Mouse (Mus musculus): Measurements from ENCODE around the gene Hist1h2ai. TPM values are rescaled to one million over a fixed set of nuclear protein-coding genes. Genes with fewer than 3 reads are reported as not detected.

Gene Hist1h2ai
- total and polyA plus RNA-seq, 3 experiments: 6.3 to 880 TPM; not detected in 1

DNA sequence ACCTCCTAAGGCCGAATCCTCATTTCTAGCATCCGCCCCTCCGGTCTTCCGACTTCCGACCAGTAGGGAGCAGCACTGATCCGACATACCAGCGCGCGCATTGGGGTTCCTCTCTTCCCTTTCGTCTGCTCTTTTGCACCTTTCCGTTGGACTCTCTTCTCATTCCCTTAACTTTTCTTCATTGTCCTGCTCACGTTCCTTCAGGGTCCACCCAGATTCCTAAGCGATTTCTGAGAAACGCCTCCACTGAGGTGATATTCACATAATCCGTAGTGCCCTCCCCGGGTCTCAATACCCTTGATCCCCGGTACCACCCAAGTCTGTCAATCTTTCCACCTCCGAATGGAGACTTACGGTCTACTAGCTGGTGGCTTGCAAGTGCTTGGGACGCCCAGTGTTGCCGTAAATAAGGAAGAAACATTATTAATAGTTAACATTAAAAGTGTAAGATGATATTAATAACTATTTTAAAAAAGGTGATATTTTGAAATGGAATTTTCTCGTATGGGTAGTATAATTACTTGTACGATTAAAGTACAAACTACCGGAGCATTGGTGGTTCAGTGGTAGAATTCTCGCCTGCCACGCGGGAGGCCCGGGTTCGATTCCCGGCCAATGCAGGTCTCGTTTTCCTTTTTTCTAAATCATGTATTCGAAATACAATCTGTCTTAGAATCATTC is 6.1 kb upstream of the Hist1h2ai start (continued):
- TF ChIP-seq ZKSCAN1 (IDR thresholded peaks at IDR 0.05; ENCODE audit: borderline replicate concordance, low read depth, low read length) (no peak), GABPA (IDR thresholded peaks at IDR 0.05; ENCODE audit: insufficient replicate concordance, low read depth, low read length) (no peak), POLR2AphosphoS2 (IDR thresholded peaks at IDR 0.05; ENCODE audit: low read depth, low read length) (no peak), USF2 (conservative IDR thresholded peaks at IDR 0.05; ENCODE audit: low read depth, low read length) (no peak), TCF12 (IDR thresholded peaks at IDR 0.05; ENCODE audit: low read depth, low read length) (peak; percentile 57; the same call in 1 of the 2 replicates), ETS1 (conservative IDR thresholded peaks at IDR 0.05; ENCODE audit: low read depth, low read length) (no peak), ELF1 (IDR thresholded peaks at IDR 0.05; ENCODE audit: low read depth, low read length) (peak; percentile 88), CHD1 (IDR thresholded peaks at IDR 0.05; ENCODE audit: low read depth, low read length) (no peak), ZC3H11A (IDR thresholded peaks at IDR 0.05; ENCODE audit: low read depth, low read length) (no peak), MYC (IDR thresholded peaks at IDR 0.05; ENCODE audit: low read depth, low read length) (0 out of 2 replicates have a peak, but pooled peaks have one; percentile 26), PAX5 (IDR thresholded peaks at IDR 0.05; ENCODE audit: low read length) (no peak), MAZ (IDR thresholded peaks at IDR 0.05; ENCODE audit: low read depth, low read length) (no peak), JUND (conservative IDR thresholded peaks at IDR 0.05; ENCODE audit: low read depth, low read length) (no peak), BHLHE40 (IDR thresholded peaks at IDR 0.05; ENCODE audit: low read depth, low read length) (no peak), JUN (IDR thresholded peaks at IDR 0.05; ENCODE audit: insufficient read depth, low read depth, low read length) (no peak), ZNF384 (IDR thresholded peaks at IDR 0.05; ENCODE audit: low read depth, low read length) (no peak), SIN3A (IDR thresholded peaks at IDR 0.05; ENCODE audit: low read length) (no peak), MXI1 (IDR thresholded peaks at IDR 0.05; ENCODE audit: low read depth, low read length) (no peak)

DNA sequence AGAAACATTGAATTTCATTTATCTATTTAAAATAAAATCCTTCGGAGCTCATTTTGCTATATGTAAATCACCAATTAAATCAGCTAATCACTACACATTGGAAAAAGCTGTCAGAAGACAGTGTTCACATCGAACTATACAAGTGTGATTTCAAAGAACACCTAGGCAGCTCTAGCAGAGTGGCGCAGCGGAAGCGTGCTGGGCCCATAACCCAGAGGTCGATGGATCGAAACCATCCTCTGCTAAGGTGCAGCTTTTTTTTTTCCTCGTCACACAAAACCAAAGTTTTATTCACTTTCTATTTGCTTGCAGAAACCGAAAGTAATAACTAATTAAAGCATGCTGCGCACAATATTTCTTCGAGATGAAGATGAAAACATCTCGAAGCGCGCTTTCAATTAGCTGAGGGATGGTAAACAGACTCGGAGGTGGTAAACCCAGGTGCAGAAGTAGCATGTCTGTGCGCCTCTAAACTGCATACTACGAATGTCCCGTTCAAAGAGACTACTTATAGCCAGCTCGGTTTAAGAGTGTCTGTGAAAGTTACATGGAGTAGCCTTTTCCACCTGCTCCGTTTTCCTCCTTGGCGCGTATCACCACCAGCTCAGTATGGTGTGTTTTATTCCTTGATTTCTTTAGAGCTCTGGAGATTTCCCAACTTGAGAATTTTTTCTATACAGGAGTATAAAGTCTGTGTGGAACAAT is 5.2 kb upstream of the Hist1h2ai start:
- Histone ChIP-seq H3K79me2 (replicated peaks; ENCODE audit: control insufficient read depth, extremely low read depth, insufficient read depth, poor library complexity, severe bottlenecking) (no peaks in the 10 kb centered on the region), H3K9me3 (replicated peaks; ENCODE audit: low read length) (no peaks in the 10 kb centered on the region), H3K27ac (ENCODE audit: insufficient read depth, low read depth) (no peak overlapping the region; the same call in 1 of the 2 replicates), H3K4me1 (ENCODE audit: control insufficient read depth in 1 of 2, insufficient read depth in 2 of 2) (peaks cover 8 to 20% of the 10 kb centered on the region in 2 experiments; a peak in 3 of 4 replicates), H3K36me3 (replicated peaks in 1 of 2; ENCODE audit: control insufficient read depth in 1 of 2, insufficient read depth in 1 of 2, low read length in 1 of 2) (no peaks in the 10 kb centered on the region), H3K9ac (ENCODE audit: insufficient read depth, low read depth) (peak overlapping the region; percentile 80), H3K27me3 (replicated peaks) (peaks cover 3% of the 10 kb centered on the region), H3K4me2 (ENCODE audit: insufficient read depth, low read depth, poor library complexity, severe bottlenecking) (peak overlapping the region; percentile 99), H3K4me3 (replicated peaks in 1 of 3; ENCODE audit: low read depth in 2 of 3, low read length in 2 of 3, poor library complexity in 1 of 3) (peak overlapping the region; percentile 67 to 71 (median 70))
- DNase-seq (ENCODE audit: extremely low read depth): peak; percentile 78
- dilution Hi-C loops (cut with MboI; ENCODE audit: extremely low pct_ligation_motif_present, extremely low pct_unique_long_range_greater_than_20kb, low sequenced_read_pairs) (no loop called here), in situ Hi-C loops (cut with MboI; ENCODE audit: low pct_ligation_motif_present, low pct_unique_long_range_greater_than_20kb, low sequenced_read_pairs) (loop anchor here (25.0 kb wide), 2 partner anchors 226 to 324 kb away; partner anchors contain the start of gene Zfp184)
- TF ChIP-seq JUN (IDR thresholded peaks at IDR 0.05; ENCODE audit: insufficient read depth, low read depth, low read length) (no peak), MAX (IDR thresholded peaks at IDR 0.05; ENCODE audit: low read length) (peak; percentile 33; the same call in 1 of the 2 replicates), ZNF384 (IDR thresholded peaks at IDR 0.05; ENCODE audit: low read depth, low read length) (peak; percentile 8; the same call in 1 of the 2 replicates), HCFC1 (IDR thresholded peaks at IDR 0.05; ENCODE audit: low read depth, low read length) (no peak), TBP (conservative IDR thresholded peaks at IDR 0.05; ENCODE audit: low read depth, low read length) (peak; percentile 99), ELF1 (IDR thresholded peaks at IDR 0.05; ENCODE audit: low read depth, low read length) (peak; percentile 94), IRF4 (IDR thresholded peaks at IDR 0.05; ENCODE audit: low read depth, low read length) (peak; percentile 43; the same call in 1 of the 2 replicates), MAFK (IDR thresholded peaks at IDR 0.05; ENCODE audit: insufficient replicate concordance, low read length) (peak; percentile 92), GABPA (IDR thresholded peaks at IDR 0.05; ENCODE audit: insufficient replicate concordance, low read depth, low read length) (no peak), CHD1 (IDR thresholded peaks at IDR 0.05; ENCODE audit: low read depth, low read length) (no peak), NRF1 (IDR thresholded peaks at IDR 0.05; ENCODE audit: low read depth, low read length) (peak; percentile 66), ETS1 (conservative IDR thresholded peaks at IDR 0.05; ENCODE audit: low read depth, low read length) (no peak), POLR2A (IDR thresholded peaks at IDR 0.05; ENCODE audit: low read depth, low read length) (no peak), POLR2AphosphoS2 (IDR thresholded peaks at IDR 0.05; ENCODE audit: low read depth, low read length) (no peak), RCOR1 (conservative IDR thresholded peaks at IDR 0.05; ENCODE audit: low read depth, low read length) (no peak), SMC3 (IDR thresholded peaks at IDR 0.05; ENCODE audit: low read depth, low read length) (no peak), E2F4 (IDR thresholded peaks at IDR 0.05; ENCODE audit: insufficient replicate concordance, low read depth, low read length) (no peak; the same call in 1 of the 2 replicates)

Data from CH12.LX (cell line).